Mouse (Mus musculus) E14TG2a.4 (cell line): ENCODE results near the gene Srm.

Experiments
- H3K27me3 ChIP-seq: 2 replicates; pipeline ENCODE4 v1.6.1; 2014; ENCODE audit warnings: low read length, control low read depth; ENCODE audit not compliant: insufficient read depth
- H3K36me3 ChIP-seq: 2 replicates; pipeline ENCODE4 v1.6.1; 2014; ENCODE audit warnings: low read length, control low read depth; ENCODE audit not compliant: insufficient read depth
- H3K4me1 ChIP-seq: replicated peaks from 2 replicates; pipeline ENCODE4 v1.6.1; 2014; ENCODE audit warnings: low read depth, low read length, control low read depth
- H3K4me3 ChIP-seq: replicated peaks from 2 replicates; pipeline ENCODE4 v1.5.1; 2014; ENCODE audit warnings: mild to moderate bottlenecking, low read length
- H3K9me3 ChIP-seq: 2 replicates; pipeline ENCODE4 v1.6.1; 2014; ENCODE audit warnings: low read length, control low read depth
- CTCF ChIP-seq: conservative IDR thresholded peaks from 2 replicates; pipeline ENCODE4 v1.5.1; 2014; ENCODE audit warnings: low read length
- NANOG ChIP-seq: IDR thresholded peaks from 2 replicates; pipeline ENCODE4 v1.6.1; 2014; ENCODE audit warnings: borderline replicate concordance, low read length, mixed read lengths
- POU5F1 ChIP-seq: IDR thresholded peaks from 2 replicates; pipeline ENCODE4 v1.6.1; 2014; ENCODE audit warnings: low read length, borderline replicate concordance

Srm gene

DNA sequence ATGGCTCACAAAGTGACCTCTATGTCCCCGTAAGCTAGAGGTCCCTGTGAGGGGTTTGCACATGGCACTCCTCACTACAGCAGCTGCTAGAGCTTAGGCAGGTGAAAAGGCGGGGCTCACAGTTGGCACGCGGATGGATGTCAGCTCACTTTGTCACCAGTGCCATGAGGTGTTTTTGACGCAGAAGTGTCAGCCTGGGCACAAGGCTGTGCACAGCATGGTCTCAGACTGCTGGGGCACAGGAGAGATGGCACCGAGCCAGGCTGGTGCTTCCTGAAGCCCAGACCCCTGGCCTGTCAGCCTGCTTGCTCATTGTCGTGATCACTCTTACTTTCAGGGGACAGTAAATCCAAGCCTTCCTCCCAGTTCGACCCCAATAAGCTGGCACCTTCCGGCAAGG lies 10.5 kb upstream of the Srm start:
- no peak for TF ChIP-seq NANOG
- TF ChIP-seq POU5F1 = no peak
- no peak for TF ChIP-seq CTCF
- H3K9me3 ChIP-seq = no peaks in the 10 kb centered on the region
- no peaks in the 10 kb centered on the region for H3K27me3 ChIP-seq
- H3K4me3 ChIP-seq = no peak overlapping the region
- H3K4me1 ChIP-seq = peaks cover 16% of the 10 kb centered on the region
- peaks cover 81% of the 10 kb centered on the region for H3K36me3 ChIP-seq

DNA sequence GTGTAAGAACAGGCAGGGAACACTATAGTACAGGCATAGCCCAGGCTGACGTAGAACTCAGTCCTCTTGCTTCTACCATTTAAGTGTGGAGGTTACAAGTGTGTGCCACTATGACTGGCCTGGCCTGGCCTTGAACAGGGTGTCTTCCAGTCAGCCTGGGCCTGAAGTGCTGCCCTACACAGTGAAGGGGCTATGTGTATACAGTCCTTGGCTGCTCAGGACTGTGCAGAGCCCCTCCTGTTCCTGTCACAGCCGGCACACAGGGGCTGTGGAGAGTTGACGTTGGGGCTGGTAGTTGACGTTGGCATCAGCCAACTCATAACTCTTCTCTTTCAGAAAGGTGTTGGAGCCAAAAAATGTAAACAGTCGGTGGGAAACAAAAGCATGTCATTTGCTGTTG lies 9.9 kb upstream of the Srm start:
- H3K4me3 ChIP-seq = no peak overlapping the region
- no peaks in the 10 kb centered on the region for H3K27me3 ChIP-seq
- TF ChIP-seq CTCF (no peak), POU5F1 (no peak), NANOG (no peak)
- no peaks in the 10 kb centered on the region for H3K9me3 ChIP-seq
- peaks cover 75% of the 10 kb centered on the region for H3K36me3 ChIP-seq
- peaks cover 16% of the 10 kb centered on the region for H3K4me1 ChIP-seq

DNA sequence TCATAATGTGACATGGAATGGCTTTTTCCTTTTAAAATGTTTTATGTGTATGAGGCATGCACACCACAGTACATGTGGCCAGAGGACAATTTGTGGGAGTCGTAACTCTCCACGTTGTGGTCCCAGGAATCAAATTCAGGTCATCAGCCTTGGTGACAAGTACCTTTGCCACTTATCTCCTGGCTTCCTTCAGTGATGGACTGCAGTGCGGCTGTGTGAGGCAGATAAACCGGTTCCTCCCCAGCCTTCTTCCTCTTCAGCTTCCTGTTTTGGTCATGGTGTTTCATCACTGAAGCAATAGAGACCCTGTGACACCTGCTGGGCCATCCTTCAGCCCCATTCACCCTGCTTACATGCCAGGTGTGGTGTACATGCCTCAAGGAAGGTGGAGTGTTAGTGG lies 8.0 kb upstream of the Srm start:
- Histone ChIP-seq H3K4me1 (peaks cover 17% of the 10 kb centered on the region), H3K36me3 (peaks cover 56% of the 10 kb centered on the region), H3K27me3 (no peaks in the 10 kb centered on the region), H3K4me3 (no peak overlapping the region), H3K9me3 (no peaks in the 10 kb centered on the region)
- TF ChIP-seq POU5F1 (no peak), CTCF (no peak), NANOG (no peak)

DNA sequence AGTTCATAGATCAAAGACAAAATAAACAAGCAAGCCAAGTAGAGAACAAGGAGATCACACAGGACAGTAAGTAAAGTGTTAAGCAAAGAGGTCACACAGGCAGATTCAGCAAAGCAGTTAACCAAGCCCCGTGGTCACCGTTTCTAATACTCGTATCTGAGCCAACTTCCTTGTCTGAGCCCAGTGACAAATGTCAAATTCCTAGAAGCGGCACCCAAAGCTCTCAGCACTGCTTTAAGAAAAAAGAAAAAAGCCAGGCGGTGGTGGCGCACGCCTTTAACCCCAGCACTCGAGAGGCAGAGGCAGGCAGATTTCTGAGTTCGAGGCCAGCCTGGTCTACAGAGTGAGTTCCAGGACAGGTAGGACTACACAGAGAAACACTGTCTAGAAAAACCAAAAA lies 4.7 kb upstream of the Srm start:
- Histone ChIP-seq H3K4me3 (no peak overlapping the region), H3K9me3 (no peaks in the 10 kb centered on the region), H3K36me3 (peaks cover 22% of the 10 kb centered on the region), H3K27me3 (no peaks in the 10 kb centered on the region), H3K4me1 (peaks cover 32% of the 10 kb centered on the region)
- TF ChIP-seq NANOG (no peak), POU5F1 (no peak), CTCF (no peak)

- peaks cover 22% of the 10 kb centered on the region for H3K36me3 ChIP-seq
- TF ChIP-seq POU5F1 (no peak), NANOG (no peak), CTCF (no peak)
- no peak overlapping the region for H3K4me3 ChIP-seq
- H3K4me1 ChIP-seq = peaks cover 42% of the 10 kb centered on the region
- H3K27me3 ChIP-seq = no peaks in the 10 kb centered on the region
- H3K9me3 ChIP-seq = no peaks in the 10 kb centered on the region
These were observed 2.5 kb upstream of the Srm start for GRCm38 (mm10) chr4:148588793-148589192.

- TF ChIP-seq POU5F1 = no peak
- no peak for TF ChIP-seq NANOG
- TF ChIP-seq CTCF = no peak
- H3K9me3 ChIP-seq = no peaks in the 10 kb centered on the region
- peaks cover 50% of the 10 kb centered on the region for H3K4me1 ChIP-seq
- H3K27me3 ChIP-seq = no peaks in the 10 kb centered on the region
- no peak overlapping the region; the same call in 1 of the 2 replicates for H3K4me3 ChIP-seq
- peaks cover 27% of the 10 kb centered on the region for H3K36me3 ChIP-seq
These were observed 1.7 kb upstream of the Srm start for GRCm38 (mm10) chr4:148589565-148589964.

DNA sequence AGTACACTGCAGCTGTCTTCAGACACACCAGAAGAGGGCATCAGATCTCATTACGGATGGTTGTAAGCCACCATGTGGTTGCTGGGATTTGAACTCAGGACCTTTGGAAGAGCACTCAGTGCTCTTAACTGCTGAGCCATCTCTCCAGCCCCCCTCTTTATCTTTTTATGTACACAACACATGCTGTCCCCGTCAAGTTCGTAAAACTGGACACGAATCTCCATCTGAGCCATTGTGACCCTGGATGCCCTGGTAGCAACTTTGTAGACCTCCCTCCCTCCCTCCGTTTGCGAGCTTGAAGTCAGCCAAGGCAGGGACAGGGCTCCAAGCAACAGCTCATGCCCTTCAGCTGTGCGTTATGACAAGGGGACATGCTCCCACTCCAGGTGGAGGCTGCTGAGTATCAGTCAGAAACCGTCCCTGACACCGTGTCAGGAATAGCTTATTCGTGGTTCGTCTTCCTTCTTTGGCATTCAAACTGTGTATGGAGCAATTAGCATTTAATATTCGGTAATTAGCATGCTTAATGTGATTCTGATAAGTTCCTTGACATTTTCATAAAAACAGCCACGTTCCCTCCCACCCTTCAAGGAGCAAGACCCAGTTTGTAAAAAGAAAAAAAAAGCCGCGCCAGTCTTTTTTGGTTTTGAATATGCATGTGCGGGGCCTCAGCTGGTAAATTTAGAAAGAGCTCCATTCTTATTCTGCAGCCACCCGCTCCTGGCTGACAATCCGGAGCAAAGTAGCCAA lies 707 bp upstream of the Srm start:
- Histone ChIP-seq H3K36me3 (peaks cover 38% of the 10 kb centered on the region), H3K27me3 (no peaks in the 10 kb centered on the region), H3K9me3 (no peaks in the 10 kb centered on the region), H3K4me1 (peaks cover 58% of the 10 kb centered on the region), H3K4me3 (peak overlapping the region; percentile 100)
- TF ChIP-seq NANOG (no peak), POU5F1 (peak; percentile 23; the same call in 1 of the 2 replicates), CTCF (no peak)

DNA sequence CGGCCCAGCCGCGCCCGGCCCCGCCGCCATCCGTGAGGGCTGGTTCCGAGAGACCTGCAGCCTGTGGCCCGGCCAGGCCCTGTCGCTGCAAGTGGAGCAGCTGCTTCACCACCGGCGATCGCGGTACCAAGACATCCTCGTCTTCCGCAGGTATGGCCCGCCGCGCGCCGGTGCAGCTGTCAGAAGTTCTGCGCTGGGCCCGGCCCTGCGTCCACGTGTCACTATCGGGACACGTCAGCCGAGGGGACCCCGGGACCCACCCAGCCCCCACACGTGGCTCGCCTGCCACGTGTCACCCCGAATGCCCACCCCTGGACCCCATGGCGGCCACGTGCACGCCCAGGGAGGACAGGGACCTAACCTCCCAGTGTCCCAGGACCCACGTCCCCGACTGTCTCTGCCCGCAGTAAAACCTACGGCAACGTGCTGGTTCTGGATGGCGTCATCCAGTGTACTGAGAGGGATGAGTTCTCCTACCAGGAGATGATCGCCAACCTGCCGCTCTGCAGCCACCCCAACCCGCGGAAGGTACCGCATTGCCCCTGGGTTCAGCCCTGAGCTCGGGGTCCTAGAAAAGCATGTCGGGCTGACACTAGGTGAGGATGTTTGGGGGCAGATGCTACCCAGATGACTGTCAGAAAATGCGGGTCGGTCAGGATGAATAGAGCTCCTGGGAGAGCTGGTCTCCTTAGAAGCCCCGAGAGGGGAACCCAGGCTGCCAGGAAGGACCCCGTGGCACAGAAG lies 506 bp downstream of the Srm start:
- H3K27me3 ChIP-seq = no peaks in the 10 kb centered on the region
- peaks cover 68% of the 10 kb centered on the region for H3K4me1 ChIP-seq
- H3K9me3 ChIP-seq = no peaks in the 10 kb centered on the region
- no peak for TF ChIP-seq NANOG
- TF ChIP-seq POU5F1 = no peak
- no peak for TF ChIP-seq CTCF
- peaks cover 50% of the 10 kb centered on the region for H3K36me3 ChIP-seq
- H3K4me3 ChIP-seq = peak overlapping the region; percentile 100

DNA sequence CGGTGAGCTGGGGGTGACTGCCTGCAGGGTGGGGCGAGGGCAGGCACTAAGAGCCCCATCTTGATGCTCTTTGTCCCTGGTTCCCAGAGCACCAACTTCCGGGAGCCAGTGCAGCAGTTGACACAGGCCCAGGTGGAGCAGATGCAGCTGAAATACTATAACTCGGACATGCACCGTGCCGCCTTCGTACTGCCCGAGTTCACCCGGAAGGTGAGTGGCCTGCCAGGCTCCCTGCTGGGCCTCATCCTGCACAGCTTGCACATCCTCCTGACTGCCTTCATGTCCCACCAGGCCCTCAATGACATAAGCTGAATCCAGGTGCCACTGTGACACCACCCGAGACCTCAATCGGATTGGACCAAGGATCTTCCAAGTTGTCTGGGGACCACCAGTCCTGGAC lies 2.7 kb downstream of the Srm start:
- TF ChIP-seq NANOG = no peak
- TF ChIP-seq CTCF = no peak
- no peak for TF ChIP-seq POU5F1
- H3K4me1 ChIP-seq = peaks cover 62% of the 10 kb centered on the region
- H3K27me3 ChIP-seq = no peaks in the 10 kb centered on the region
- H3K36me3 ChIP-seq = peaks cover 71% of the 10 kb centered on the region
- peak overlapping the region; percentile 100 for H3K4me3 ChIP-seq
- H3K9me3 ChIP-seq = 0 out of 2 replicates have a peak, but pooled peaks cover 2% of the 10 kb centered on the region
